In genomic region chr15:84940102-84940501, GRCm38 (mm10) we compare ENCODE assay signal across 8 mouse cellular contexts. TPM values are rescaled to one million over a fixed set of nuclear protein-coding genes. Genes with fewer than 3 reads are reported as not detected.
A peak's percentile ranks its signal among the peaks of the same experiment; 100 is the strongest.
DNase-seq lines count a peak whose midpoint lies in the region.
"Had no signal": no experiment of that assay in that cellular context is flagged by ENCODE, and none has a peak within 500 bp of the region (broad histone marks: within the 10 kb centered on the region; RNA-seq: fewer than 3 reads in every experiment).

No protein-coding gene starts in this region.

- peak; percentile 24 for DNase-seq in ZHBTc4 (ENCODE audit: low read depth, low spot score)
- peak; percentile 21 for DNase-seq in adrenal gland, postnatal 25 days
- DNase-seq in kidney, adult 11 months = peak; percentile 78
- DNase-seq in kidney, postnatal 4 days = peak; percentile 66 to 78
- DNase-seq in neural tube, embryonic 10.5 days (ENCODE audit: extremely low spot score, low spot score) = no peak
- no peak for DNase-seq in cerebellum, postnatal 25 days
- DNase-seq in left cerebral cortex, adult 18-20 months (ENCODE audit: low spot score in 2 of 2) = no peak
- DNase-seq: cerebellum, adult 11 months had no signal

RNA-seq across cellular contexts. Expression of gene Nup50, which starts 16.9 kb away (rescaled TPM):
- total RNA-seq in adrenal gland, postnatal 25 days (2021) = 40.0 and 40.8 TPM in 2 replicates
- total RNA-seq in left cerebral cortex, adult 18-20 months (2021) = 10 to 100 TPM; 30.6 to 33.4 TPM

RNA-seq across cellular contexts. Expression of gene Gm29666, which starts 20.3 kb away (rescaled TPM):
- total RNA-seq in adrenal gland, postnatal 25 days (2021) = 0.24 and 0.39 TPM in 2 replicates
- total RNA-seq in left cerebral cortex, adult 18-20 months (2021) = 1 to 10 TPM; 1.1 TPM

RNA-seq across cellular contexts. Expression of gene 5031439G07Rik, which starts 48.2 kb away (rescaled TPM):
- 18.6 and 28.8 TPM in 2 replicates for total RNA-seq in adrenal gland, postnatal 25 days (2021)
- 10 to 100 TPM; 90.8 to 94.2 TPM for total RNA-seq in left cerebral cortex, adult 18-20 months (2021)

Comparison
In these comparisons a context has a peak if more than half of its experiments do, and no peak if none do; other contexts are left out.
1. DNase-seq: peak in ZHBTc4 (single experiment), adrenal gland, postnatal 25 days (single experiment), kidney, adult 11 months (single experiment) and kidney, postnatal 4 days (2 of 2); none in neural tube, embryonic 10.5 days (single experiment), cerebellum, postnatal 25 days (0 of 2) and left cerebral cortex, adult 18-20 months (0 of 2).